Mouse (Mus musculus) stomach, postnatal 0 days (tissue): ENCODE measurements around the gene Armc2. TPM values are rescaled to one million over a fixed set of nuclear protein-coding genes. Genes with fewer than 3 reads are reported as not detected.

ENCODE experiments used
- ATAC-seq: fragments of 200-750 bp; cut with Nextera tagmentation; 2 replicates; pipeline ENCODE4 v1.8.0; 2017; ENCODE audit not compliant: low FRiP score, low TSS enrichment
- DNase-seq: peaks from one replicate; pipeline ENCODE4 v3.0.0-alpha.2; 2016; ENCODE audit warnings: low spot score
- H3K27ac ChIP-seq: fragments of 300-500 bp; sonication (generic); replicated peaks from 2 replicates; pipeline ENCODE4 v1.5.1; 2014; ENCODE audit warnings: mild to moderate bottlenecking, control low read depth
- H3K27me3 ChIP-seq: fragments of 300-500 bp; sonication (generic); 2 replicates; pipeline ENCODE4 v1.6.1; 2014; ENCODE audit warnings: low read length; ENCODE audit not compliant: control insufficient read depth, insufficient read depth
- H3K36me3 ChIP-seq: fragments of 300-500 bp; sonication (generic); 2 replicates; pipeline ENCODE4 v1.6.1; 2014; ENCODE audit warnings: low read length, mixed read lengths; ENCODE audit not compliant: control insufficient read depth, insufficient read depth
- H3K4me1 ChIP-seq: fragments of 300-500 bp; sonication (generic); replicated peaks from 2 replicates; pipeline ENCODE4 v1.6.1; 2014; ENCODE audit warnings: antibody characterized with exemption; ENCODE audit not compliant: control insufficient read depth, insufficient read depth
- H3K4me2 ChIP-seq: fragments of 300-500 bp; sonication (generic); replicated peaks from 2 replicates; pipeline ENCODE4 v1.6.1; 2014; ENCODE audit warnings: low read depth, mild to moderate bottlenecking, control low read depth, moderate library complexity
- H3K4me3 ChIP-seq: fragments of 300-500 bp; sonication (generic); 2 replicates; pipeline ENCODE4 v1.5.1; 2014; ENCODE audit warnings: low read depth, low read length, control low read depth
- H3K9ac ChIP-seq: fragments of 300-500 bp; sonication (generic); 2 replicates; pipeline ENCODE4 v1.6.1; 2014; ENCODE audit warnings: mild to moderate bottlenecking, low read length, control low read depth, mixed read lengths
- H3K9me3 ChIP-seq: fragments of 300-500 bp; sonication (generic); 2 replicates; pipeline ENCODE4 v1.6.1; 2016; ENCODE audit warnings: low read length; ENCODE audit not compliant: control insufficient read depth
- CTCF ChIP-seq: IDR thresholded peaks from 2 replicates; pipeline ENCODE4 v1.5.1; 2016; ENCODE audit warnings: antibody characterized with exemption, low read depth, mild to moderate bottlenecking, moderate library complexity
- EP300 ChIP-seq: optimal IDR thresholded peaks from 2 replicates; pipeline ENCODE3; 2016; ENCODE audit warnings: antibody characterized with exemption
- WGBS: fragments of 180-500 bp; shearing (Covaris S2); extraction: QIAGEN DNeasy Blood & Tissue Kit; methylation state at CpG from one replicate; pipeline ENCODE4 v1.1.7; 2014; 5-methylcytosine and 5-hydroxymethylcytosine counted together
- polyA plus RNA-seq: library from polyadenylated mRNA; unstranded; fragments of >200 nt; fragmentation: Nextera tagmentation; extraction: Ambion mirVana; gene quantifications from 2 replicates; pipeline ENCODE4 v1.2.1, GENCODE M21; 2015

The Armc2 gene
- polyA plus RNA-seq, 1 experiment from 2014 or later: 1.8 TPM

GRCm38 (mm10) chr10:41887080-41887821, 131.0 kb downstream of the Armc2 start:
- DNase-seq (peak; percentile 97), ATAC-seq (peak; percentile 99)
- no peaks in the 10 kb centered on the region; the same call in 1 of the 2 replicates for H3K4me1 ChIP-seq
- H3K4me3 ChIP-seq: peak overlapping the region; percentile 84
- H3K9me3 ChIP-seq: no peaks in the 10 kb centered on the region
- H3K27ac ChIP-seq: peak overlapping the region; percentile 98
- no peaks in the 10 kb centered on the region for H3K27me3 ChIP-seq
- peak overlapping the region; percentile 84 for H3K4me2 ChIP-seq
- under 1% methylated on average over 64 of the region's 65 CpGs for WGBS
- H3K36me3 ChIP-seq: no peaks in the 10 kb centered on the region
- TF ChIP-seq EP300 (no peak), CTCF (no peak)
- H3K9ac ChIP-seq: peak overlapping the region; percentile 92

DNA sequence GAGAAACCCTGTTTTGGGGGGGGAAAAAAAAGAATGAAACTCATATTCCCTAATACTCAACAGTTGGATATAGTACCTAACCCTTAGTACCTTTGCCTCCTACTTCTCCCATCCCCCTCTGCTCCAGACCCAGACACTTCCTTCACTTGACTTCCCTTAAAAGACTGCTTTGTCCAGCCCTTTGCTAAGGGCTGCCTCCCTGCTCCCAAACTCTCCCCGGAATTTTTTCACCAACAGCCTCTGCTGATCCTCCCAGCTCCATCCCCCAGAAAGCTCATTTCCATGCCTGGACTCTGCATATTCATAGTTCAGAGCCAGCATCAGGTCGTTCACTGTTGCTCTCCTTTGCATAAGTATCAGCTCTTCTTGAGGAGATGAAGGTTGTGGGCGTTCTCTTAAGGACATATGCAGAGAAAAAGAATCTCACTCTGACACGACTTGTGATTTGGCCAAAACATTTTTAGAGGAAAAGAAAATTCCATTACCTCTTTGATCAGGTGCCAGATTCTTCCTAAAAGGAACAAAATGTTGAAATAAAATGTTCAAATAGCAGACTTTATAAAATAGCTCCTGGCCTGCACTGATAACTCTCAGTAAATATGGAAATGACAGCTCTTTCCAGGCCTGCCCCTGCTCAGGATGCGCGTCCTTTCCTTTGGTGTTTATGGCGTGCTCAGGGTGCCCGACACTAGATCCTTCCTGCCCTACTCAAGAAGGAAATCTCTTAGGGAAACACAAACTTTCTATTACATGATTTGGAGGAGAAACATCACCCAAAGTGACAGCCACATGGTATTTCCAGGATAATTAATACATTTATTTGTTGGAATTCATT, 134.3 kb downstream of the Armc2 start:
- no peak for DNase-seq
- Histone ChIP-seq H3K4me2 (no peak overlapping the region), H3K9me3 (no peaks in the 10 kb centered on the region), H3K9ac (no peak overlapping the region), H3K4me1 (no peaks in the 10 kb centered on the region), H3K27me3 (no peaks in the 10 kb centered on the region), H3K27ac (no peak overlapping the region), H3K36me3 (no peaks in the 10 kb centered on the region), H3K4me3 (no peak overlapping the region)
- no peak for ATAC-seq
- 53% methylated on average over 8 of the region's 8 CpGs for WGBS
- no peak for TF ChIP-seq CTCF
- TF ChIP-seq EP300: no peak

- ATAC-seq: no peak; the same call in 1 of the 2 replicates
- Histone ChIP-seq H3K27me3 (no peaks in the 10 kb centered on the region), H3K9me3 (no peaks in the 10 kb centered on the region), H3K36me3 (no peaks in the 10 kb centered on the region), H3K27ac (peak overlapping the region; percentile 36; the same call in 1 of the 2 replicates), H3K4me1 (no peaks in the 10 kb centered on the region), H3K4me2 (no peak overlapping the region), H3K9ac (no peak overlapping the region), H3K4me3 (no peak overlapping the region)
- WGBS: 38% methylated on average over 4 of the region's 4 CpGs
- TF ChIP-seq EP300 (no peak), CTCF (no peak)
- DNase-seq: no peak
Measured at GRCm38 (mm10) chr10:41881438-41881837, 136.8 kb downstream of the Armc2 start.

GRCm38 (mm10) chr10:41880777-41881176, 137.5 kb downstream of the Armc2 start:
- no peak for TF ChIP-seq EP300
- no peak for TF ChIP-seq CTCF
- Histone ChIP-seq H3K4me1 (no peaks in the 10 kb centered on the region), H3K4me3 (no peak overlapping the region), H3K27me3 (no peaks in the 10 kb centered on the region), H3K4me2 (no peak overlapping the region), H3K9me3 (no peaks in the 10 kb centered on the region), H3K9ac (no peak overlapping the region), H3K27ac (no peak overlapping the region), H3K36me3 (no peaks in the 10 kb centered on the region)
- no peak for ATAC-seq
- DNase-seq: no peak
- WGBS: 19% methylated on average over 1 of the region's 1 CpGs

DNA sequence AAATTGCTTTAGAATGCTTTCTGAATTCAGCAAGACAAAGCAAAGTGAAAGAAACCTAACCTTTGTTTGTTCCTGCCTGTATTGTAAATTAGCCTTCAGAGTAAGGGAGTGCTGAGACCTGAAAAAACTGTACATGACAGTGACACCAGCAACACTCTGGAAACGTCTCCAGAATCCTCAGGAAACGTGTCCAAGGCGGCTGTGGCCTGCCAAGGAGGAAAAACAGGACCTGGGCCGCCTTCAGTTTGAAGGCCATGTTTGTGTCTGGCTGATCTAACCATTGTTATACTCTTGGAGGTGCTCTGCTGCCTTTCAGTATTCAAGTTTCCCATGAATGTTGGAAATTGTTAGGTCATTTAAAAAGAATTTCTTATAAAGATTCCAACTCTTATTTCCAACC, 138.0 kb downstream of the Armc2 start:
- no peaks in the 10 kb centered on the region for H3K9me3 ChIP-seq
- no peak overlapping the region for H3K4me3 ChIP-seq
- 27% methylated on average over 4 of the region's 4 CpGs for WGBS
- H3K36me3 ChIP-seq: no peaks in the 10 kb centered on the region
- no peaks in the 10 kb centered on the region for H3K4me1 ChIP-seq
- no peak for DNase-seq
- H3K9ac ChIP-seq: no peak overlapping the region
- no peak for ATAC-seq
- H3K27ac ChIP-seq: no peak overlapping the region
- H3K4me2 ChIP-seq: no peak overlapping the region
- H3K27me3 ChIP-seq: no peaks in the 10 kb centered on the region
- TF ChIP-seq EP300 (no peak), CTCF (no peak)

- Histone ChIP-seq H3K4me2 (no peak overlapping the region), H3K27ac (no peak overlapping the region), H3K4me1 (no peaks in the 10 kb centered on the region), H3K4me3 (no peak overlapping the region), H3K9ac (no peak overlapping the region), H3K36me3 (no peaks in the 10 kb centered on the region), H3K27me3 (no peaks in the 10 kb centered on the region), H3K9me3 (no peaks in the 10 kb centered on the region)
- WGBS: 67% methylated on average over 1 of the region's 1 CpGs
- no peak for DNase-seq
- TF ChIP-seq EP300 (no peak), CTCF (no peak)
- no peak for ATAC-seq
Measured at GRCm38 (mm10) chr10:41879675-41880074, 138.6 kb downstream of the Armc2 start.
